Mouse (Mus musculus) forebrain, embryonic 16.5 days (tissue): Measurements from ENCODE around the gene Ano1. TPM values are rescaled to one million over a fixed set of nuclear protein-coding genes. Genes with fewer than 3 reads are reported as not detected.

Source experiments
- ATAC-seq: fragments of 200-750 bp; cut with Nextera tagmentation; 2 replicates; pipeline ENCODE4 v1.8.0; 2017; ENCODE audit warnings: mild to moderate bottlenecking, moderate library complexity
- H3K27ac ChIP-seq: fragments of 300-500 bp; sonication (generic); 2 replicates; pipeline ENCODE4 v1.5.1; 2014; ENCODE audit warnings: low read length, control low read depth
- H3K27me3 ChIP-seq: fragments of 300-500 bp; sonication (generic); replicated peaks from 2 replicates; pipeline ENCODE4 v1.6.1; 2014; ENCODE audit warnings: low read length; ENCODE audit not compliant: control insufficient read depth, insufficient read depth
- H3K36me3 ChIP-seq: fragments of 300-500 bp; sonication (generic); 2 replicates; pipeline ENCODE4 v1.6.1; 2014; ENCODE audit not compliant: control insufficient read depth, insufficient read depth
- H3K4me1 ChIP-seq: fragments of 300-500 bp; sonication (generic); replicated peaks from 2 replicates; pipeline ENCODE4 v1.6.1; 2014; ENCODE audit warnings: low read length; ENCODE audit not compliant: control insufficient read depth, insufficient read depth
- H3K4me2 ChIP-seq: fragments of 300-500 bp; sonication (generic); 2 replicates; pipeline ENCODE4 v1.6.1; 2014; ENCODE audit warnings: mild to moderate bottlenecking, low read length, control low read depth
- H3K4me3 ChIP-seq: fragments of 300-500 bp; sonication (generic); replicated peaks from 2 replicates; pipeline ENCODE4 v1.5.1; 2014; ENCODE audit warnings: mild to moderate bottlenecking, low read length, control low read depth
- H3K9ac ChIP-seq: fragments of 300-500 bp; sonication (generic); replicated peaks from 2 replicates; pipeline ENCODE4 v1.6.1; 2014; ENCODE audit warnings: low read depth, low read length, control low read depth
- H3K9me3 ChIP-seq: fragments of 300-500 bp; sonication (generic); 2 replicates; pipeline ENCODE4 v1.6.1; 2016; ENCODE audit warnings: low read length; ENCODE audit not compliant: control insufficient read depth
- WGBS: fragments of 180-500 bp; shearing (Covaris S2); extraction: QIAGEN DNeasy Blood & Tissue Kit; methylation state at CpG from one replicate; pipeline ENCODE4 v1.1.7; 2014; 5-methylcytosine and 5-hydroxymethylcytosine counted together
- polyA plus RNA-seq: library from polyadenylated mRNA; unstranded; fragments of >200 nt; fragmentation: Nextera tagmentation; extraction: Ambion mirVana; gene quantifications from 2 replicates; pipeline ENCODE4 v1.2.1, GENCODE M21; 2015

The Ano1 gene
- polyA plus RNA-seq, 1 experiment from 2014 or later, result 9.4 TPM

DNA sequence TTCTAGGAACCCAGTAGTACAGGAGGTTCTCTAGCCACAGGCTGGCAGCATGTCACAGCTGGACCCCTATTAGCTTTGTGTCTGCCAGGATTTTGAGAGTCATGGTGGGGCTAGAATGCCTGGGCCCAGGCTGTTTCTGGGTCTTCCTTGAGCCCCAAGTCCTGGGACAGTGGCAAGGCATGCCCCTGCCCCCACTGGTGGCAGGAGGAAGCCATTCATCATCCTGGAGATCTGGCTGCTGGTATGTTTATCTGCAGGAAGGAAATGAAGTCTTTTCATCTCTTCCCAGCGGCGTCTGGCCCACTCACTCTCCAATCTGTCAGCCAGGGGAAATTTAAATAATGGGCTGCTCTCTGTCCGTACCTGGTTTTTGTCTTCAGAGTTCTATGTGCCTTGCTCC lies 18.3 kb upstream of the Ano1 start:
- H3K9me3 ChIP-seq, result no peaks in the 10 kb centered on the region
- no peaks in the 10 kb centered on the region for H3K36me3 ChIP-seq
- no peaks in the 10 kb centered on the region for H3K27me3 ChIP-seq
- no peak overlapping the region for H3K4me2 ChIP-seq
- no peak overlapping the region for H3K4me3 ChIP-seq
- no peak overlapping the region for H3K9ac ChIP-seq
- WGBS, result 63% methylated on average over 3 of the region's 3 CpGs
- no peaks in the 10 kb centered on the region for H3K4me1 ChIP-seq
- H3K27ac ChIP-seq, result no peak overlapping the region
- ATAC-seq, result no peak

GRCm38 (mm10) chr7:144769434-144770080 lies 17.8 kb upstream of the Ano1 start:
- no peaks in the 10 kb centered on the region for H3K27me3 ChIP-seq
- H3K9me3 ChIP-seq, result no peaks in the 10 kb centered on the region
- H3K9ac ChIP-seq, result no peak overlapping the region
- H3K27ac ChIP-seq, result no peak overlapping the region
- H3K36me3 ChIP-seq, result no peaks in the 10 kb centered on the region
- H3K4me3 ChIP-seq, result no peak overlapping the region
- whole genome bisulfite sequencing, result 80% methylated on average over 9 of the region's 9 CpGs
- no peak for ATAC-seq
- peaks cover 1% of the 10 kb centered on the region; the same call in 1 of the 2 replicates for H3K4me1 ChIP-seq
- H3K4me2 ChIP-seq, result no peak overlapping the region

DNA sequence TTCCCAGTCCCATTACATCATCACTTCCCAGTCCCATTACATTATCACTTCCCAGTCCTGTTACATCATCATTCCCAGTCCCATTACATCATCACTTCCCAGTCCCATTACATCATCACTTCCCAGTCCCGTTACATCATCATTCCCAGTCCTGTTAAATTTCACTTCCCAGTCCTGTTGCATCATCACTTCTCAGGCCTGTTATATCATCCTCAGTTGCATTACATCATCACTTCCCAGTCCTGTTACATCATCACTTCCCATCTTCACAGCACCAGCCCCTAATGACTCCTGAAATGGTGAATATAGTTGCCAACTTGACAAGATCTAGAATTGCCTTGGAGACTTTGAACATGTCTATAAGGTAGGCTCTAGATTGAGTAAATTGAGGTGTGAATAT lies 17.1 kb upstream of the Ano1 start:
- Histone ChIP-seq H3K27me3 (no peaks in the 10 kb centered on the region), H3K9me3 (no peaks in the 10 kb centered on the region), H3K4me3 (no peak overlapping the region), H3K4me2 (no peak overlapping the region), H3K4me1 (peaks cover 3% of the 10 kb centered on the region; the same call in 1 of the 2 replicates), H3K9ac (no peak overlapping the region), H3K27ac (no peak overlapping the region), H3K36me3 (no peaks in the 10 kb centered on the region)
- 94% methylated on average over 1 of the region's 1 CpGs for WGBS
- no peak for ATAC-seq

DNA sequence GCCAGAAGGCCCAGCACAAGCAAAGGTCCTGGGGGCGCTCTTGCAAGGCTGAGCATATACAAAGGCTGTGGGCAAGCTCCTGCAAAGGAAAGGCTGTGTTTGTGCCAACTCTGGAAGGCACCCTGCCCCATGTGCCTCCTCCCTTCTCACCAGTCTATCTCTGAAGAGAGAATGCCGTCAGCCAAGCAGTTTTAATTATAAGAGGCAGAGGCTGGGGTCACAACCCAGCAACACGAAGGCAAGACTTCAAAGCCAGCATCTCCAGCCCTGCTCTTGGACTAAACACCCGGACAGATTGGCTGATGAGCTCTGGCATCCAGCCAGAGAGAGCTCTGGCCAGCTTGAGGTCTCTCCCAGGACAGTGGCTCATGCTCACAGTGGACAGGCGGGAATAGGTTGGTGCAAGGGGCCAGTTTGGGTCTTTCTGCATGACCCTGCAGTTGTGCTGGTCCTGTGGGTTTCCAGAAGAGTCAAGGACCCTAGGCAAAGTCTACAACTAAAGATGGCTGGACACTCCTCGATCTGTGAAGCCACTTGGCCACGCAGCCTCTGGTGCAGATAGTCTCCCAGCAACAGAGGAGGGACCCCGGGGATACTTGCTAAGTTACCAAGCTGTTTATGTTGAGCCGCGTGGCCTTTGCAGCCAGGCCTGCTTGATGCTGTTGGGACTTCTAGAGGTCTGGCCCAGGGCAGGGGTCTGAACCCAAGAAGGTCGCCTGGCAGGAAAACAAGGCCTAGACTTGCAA lies 12.9 kb upstream of the Ano1 start:
- 68% methylated on average over 11 of the region's 11 CpGs for WGBS
- Histone ChIP-seq H3K4me1 (peaks cover 5% of the 10 kb centered on the region), H3K9me3 (no peaks in the 10 kb centered on the region), H3K9ac (no peak overlapping the region), H3K27ac (no peak overlapping the region), H3K36me3 (no peaks in the 10 kb centered on the region), H3K27me3 (no peaks in the 10 kb centered on the region), H3K4me2 (no peak overlapping the region), H3K4me3 (no peak overlapping the region)
- no peak for ATAC-seq

DNA sequence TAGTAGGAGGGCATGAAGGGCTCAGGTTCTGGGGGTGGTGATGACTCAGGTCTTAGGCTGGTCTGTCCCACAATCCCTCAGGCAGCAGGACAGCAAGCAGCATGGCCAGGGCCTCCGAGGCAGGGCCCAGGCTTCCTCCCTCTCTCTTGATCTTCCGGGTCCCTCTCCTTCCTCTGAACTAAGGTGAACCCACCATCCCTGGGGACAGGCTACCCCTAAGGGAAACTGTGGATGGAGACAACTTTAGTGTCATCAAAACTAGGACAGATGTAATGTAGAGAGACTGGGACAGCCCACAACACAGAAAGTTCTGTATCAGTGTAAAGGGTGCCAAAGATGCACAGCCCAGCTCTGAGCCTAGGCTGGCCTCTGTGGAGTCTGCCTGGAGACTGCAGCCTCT lies 12.2 kb upstream of the Ano1 start:
- H3K4me1 ChIP-seq, result peaks cover 5% of the 10 kb centered on the region
- WGBS, result 83% methylated on average over 2 of the region's 2 CpGs
- no peak overlapping the region for H3K9ac ChIP-seq
- ATAC-seq, result no peak
- H3K4me3 ChIP-seq, result no peak overlapping the region
- H3K36me3 ChIP-seq, result no peaks in the 10 kb centered on the region
- no peaks in the 10 kb centered on the region for H3K27me3 ChIP-seq
- no peak overlapping the region for H3K27ac ChIP-seq
- no peak overlapping the region for H3K4me2 ChIP-seq
- no peaks in the 10 kb centered on the region for H3K9me3 ChIP-seq

DNA sequence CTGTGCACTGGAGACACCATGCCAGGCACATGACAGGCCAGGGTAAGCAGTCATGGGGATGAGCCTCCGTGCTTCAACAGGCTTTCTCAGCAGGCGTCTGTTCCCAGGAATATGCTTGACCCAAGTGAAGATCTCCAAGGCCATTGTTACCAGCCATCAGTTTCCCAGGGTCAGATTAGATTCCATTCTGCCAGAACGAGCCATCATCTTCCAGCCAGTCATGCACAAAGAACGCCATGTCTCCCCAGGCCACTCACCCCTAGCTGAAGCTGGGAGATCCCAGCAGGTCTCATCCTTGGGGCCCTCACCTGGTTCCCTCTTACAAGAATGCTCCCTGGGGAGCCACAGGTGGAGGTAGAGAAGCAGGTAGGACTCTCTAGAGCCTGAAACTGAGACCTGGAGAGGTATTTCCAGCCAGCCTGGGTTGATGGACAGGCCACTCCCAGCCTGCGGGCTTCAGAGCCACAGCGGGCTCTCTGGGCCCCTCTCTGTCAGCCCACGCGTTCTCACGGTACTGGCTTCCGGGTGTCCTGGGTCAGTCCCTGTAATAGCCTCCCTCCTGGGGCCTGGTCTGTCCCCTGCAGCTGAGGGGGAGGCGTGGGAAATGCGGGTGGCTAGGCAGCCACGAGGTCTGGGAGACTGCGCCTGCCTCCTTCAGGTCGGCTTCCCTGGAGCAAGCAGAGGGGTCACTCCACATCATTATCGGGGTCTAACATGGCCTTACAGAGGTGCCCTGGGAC lies 10.9 kb upstream of the Ano1 start:
- Histone ChIP-seq H3K27ac (no peak overlapping the region), H3K4me3 (no peak overlapping the region), H3K36me3 (no peaks in the 10 kb centered on the region), H3K27me3 (no peaks in the 10 kb centered on the region), H3K4me2 (no peak overlapping the region), H3K9me3 (no peaks in the 10 kb centered on the region), H3K4me1 (peaks cover 5% of the 10 kb centered on the region), H3K9ac (no peak overlapping the region)
- 74% methylated on average over 16 of the region's 16 CpGs for WGBS
- no peak for ATAC-seq

DNA sequence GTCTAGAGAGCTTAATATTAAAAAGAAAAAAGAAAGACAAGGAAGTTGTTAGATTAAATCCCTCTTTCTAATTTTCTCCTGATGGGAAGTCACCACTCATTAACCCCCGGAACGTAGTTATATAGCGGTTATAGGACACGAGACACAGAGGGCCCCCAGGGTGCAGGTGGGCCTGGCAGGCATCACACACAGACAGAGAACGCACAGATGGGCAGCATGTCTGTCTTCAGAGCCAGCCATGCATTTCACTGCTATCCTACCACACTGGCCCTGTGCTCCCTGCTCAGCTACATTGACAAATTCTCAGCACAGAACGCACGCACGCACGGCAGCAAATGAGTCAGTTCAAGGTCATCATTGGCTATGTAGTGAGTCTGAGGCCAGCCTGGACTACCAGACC lies 8.5 kb upstream of the Ano1 start:
- Histone ChIP-seq H3K9me3 (no peaks in the 10 kb centered on the region), H3K27ac (no peak overlapping the region), H3K9ac (no peak overlapping the region), H3K27me3 (no peaks in the 10 kb centered on the region), H3K4me3 (no peak overlapping the region), H3K36me3 (no peaks in the 10 kb centered on the region), H3K4me2 (no peak overlapping the region), H3K4me1 (peaks cover 5% of the 10 kb centered on the region)
- no peak for ATAC-seq
- WGBS, result 43% methylated on average over 9 of the region's 9 CpGs

GRCm38 (mm10) chr7:144759455-144759854 lies 7.7 kb upstream of the Ano1 start:
- no peaks in the 10 kb centered on the region for H3K9me3 ChIP-seq
- no peak for ATAC-seq
- H3K4me1 ChIP-seq, result peaks cover 3% of the 10 kb centered on the region
- no peaks in the 10 kb centered on the region for H3K36me3 ChIP-seq
- no peak overlapping the region for H3K9ac ChIP-seq
- no peak overlapping the region for H3K4me2 ChIP-seq
- no peak overlapping the region for H3K4me3 ChIP-seq
- no peaks in the 10 kb centered on the region for H3K27me3 ChIP-seq
- 60% methylated on average over 2 of the region's 2 CpGs for WGBS
- no peak overlapping the region for H3K27ac ChIP-seq

DNA sequence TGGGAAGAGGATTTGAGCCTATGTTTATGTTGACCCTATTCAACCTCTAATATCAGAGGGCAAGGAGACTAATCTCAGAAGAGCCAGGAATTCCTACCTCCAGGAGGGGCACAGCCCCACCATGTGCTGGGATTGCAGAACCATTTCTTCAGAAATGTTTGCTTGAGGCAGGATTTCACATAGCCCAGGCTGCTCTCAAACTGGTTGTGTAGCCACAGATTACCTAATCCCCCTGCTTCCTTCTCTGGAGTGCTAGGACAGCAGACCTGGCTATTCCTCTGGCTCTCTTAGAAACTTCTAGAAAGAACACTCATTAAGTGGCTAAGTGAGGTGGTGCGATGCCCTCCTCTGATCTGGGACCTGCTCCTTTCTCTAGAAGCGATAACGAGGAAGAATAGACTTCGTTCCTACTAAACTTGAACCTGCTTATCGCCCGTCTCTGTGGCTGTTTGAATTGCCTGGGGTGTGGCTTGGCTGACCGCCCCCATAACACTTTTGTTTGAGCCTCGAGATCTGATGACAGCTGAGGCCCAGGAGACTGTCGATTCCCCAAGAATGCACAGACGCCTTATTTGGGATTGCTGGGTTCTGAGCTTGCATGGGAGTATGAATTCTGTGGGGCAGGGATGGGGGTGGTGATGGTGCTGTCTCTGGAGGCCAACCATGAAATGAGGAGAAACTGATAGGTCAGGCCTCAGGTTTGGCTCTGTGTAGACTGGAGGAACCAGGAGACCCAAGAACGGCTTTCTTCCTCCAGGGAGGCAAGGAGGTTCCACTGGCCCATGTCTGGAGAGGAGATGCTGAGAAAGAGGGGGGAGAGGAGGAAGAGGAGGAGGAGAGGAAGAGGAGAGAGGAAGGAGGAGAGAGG lies 4.0 kb upstream of the Ano1 start:
- Histone ChIP-seq H3K36me3 (no peaks in the 10 kb centered on the region), H3K9ac (no peak overlapping the region), H3K4me1 (peaks cover 5% of the 10 kb centered on the region), H3K27me3 (no peaks in the 10 kb centered on the region), H3K4me2 (no peak overlapping the region), H3K9me3 (no peaks in the 10 kb centered on the region), H3K4me3 (no peak overlapping the region), H3K27ac (no peak overlapping the region)
- no peak for ATAC-seq
- 49% methylated on average over 11 of the region's 11 CpGs for WGBS
